12 mouse cellular contexts compared by ENCODE assay signal in genomic region chr17:9845451-9846075, GRCm38 (mm10).
DNase-seq lines count a peak whose midpoint lies in the region; ATAC-seq and TF ChIP-seq lines count a peak whose summit lies in the region.
"Had no signal": no experiment of that assay in that cellular context is flagged by ENCODE, and none has a peak within 500 bp of the region (broad histone marks: within the 10 kb centered on the region; RNA-seq: fewer than 3 reads in every experiment).

No protein-coding gene starts in this region.

- no peak overlapping the region for H3K27ac ChIP-seq in kidney, adult 2 months (ENCODE audit: insufficient read depth, low read depth, low read length)
- H3K27ac ChIP-seq in neural tube, embryonic 15.5 days (replicated peaks): peak overlapping the region; percentile 10; the same call in 1 of the 2 replicates
- H3K27ac ChIP-seq: embryonic facial prominence, embryonic 13.5 days; limb, embryonic 12.5 days had no signal

- H3K4me2 ChIP-seq in neural tube, embryonic 15.5 days: no peak overlapping the region
- H3K4me2 ChIP-seq: embryonic facial prominence, embryonic 13.5 days; limb, embryonic 12.5 days had no signal

- no peaks in the 10 kb centered on the region for H3K4me1 ChIP-seq in kidney, adult 2 months (ENCODE audit: control insufficient read depth, insufficient read depth, low read length)
- H3K4me1 ChIP-seq in neural tube, embryonic 15.5 days: no peaks in the 10 kb centered on the region
- H3K4me1 ChIP-seq: embryonic facial prominence, embryonic 13.5 days; limb, embryonic 12.5 days had no signal

- H3K36me3 ChIP-seq in kidney, adult 2 months (ENCODE audit: control insufficient read depth, insufficient read depth, low read length): no peaks in the 10 kb centered on the region
- no peaks in the 10 kb centered on the region for H3K36me3 ChIP-seq in neural tube, embryonic 15.5 days
- H3K36me3 ChIP-seq: embryonic facial prominence, embryonic 13.5 days; limb, embryonic 12.5 days had no signal

- no peak for DNase-seq in cerebellum, adult 8-10 months
- DNase-seq in kidney, adult 2 months: no peak
- DNase-seq in kidney, adult 11 months: no peak
- no peak for DNase-seq in neural tube, embryonic 10.5 days (ENCODE audit: extremely low spot score, low spot score)
- DNase-seq in adrenal gland, postnatal 4 days (ENCODE audit: low spot score in 2 of 2): no peak
- no peak for DNase-seq in spleen, postnatal 4 days (ENCODE audit: low spot score in 2 of 2)
- DNase-seq: kidney, postnatal 10 days had no signal

- TF ChIP-seq POLR2A in kidney, adult 2 months (IDR thresholded peaks at IDR 0.05; ENCODE audit: low read depth, low read length): no peak

- ATAC-seq in cerebellum, adult (ENCODE audit: insufficient number of reproducible peaks, low FRiP score, low TSS enrichment): 0 out of 2 replicates have a peak, but pooled peaks have one; percentile 3
- no peak for ATAC-seq in neural tube, embryonic 15.5 days (ENCODE audit: low FRiP score)
- ATAC-seq: Patski had no signal

- H3K4me3 ChIP-seq in kidney, adult 2 months (ENCODE audit: insufficient read depth, low read depth, low read length): no peak overlapping the region
- no peak overlapping the region for H3K4me3 ChIP-seq in neural tube, embryonic 15.5 days (replicated peaks)
- H3K4me3 ChIP-seq: embryonic facial prominence, embryonic 13.5 days; limb, embryonic 12.5 days had no signal

- WGBS in kidney, adult 2 months: 61% methylated on average over 4 of the region's 4 CpGs
- 67% methylated on average over 4 of the region's 4 CpGs for WGBS in neural tube, embryonic 15.5 days

- no peaks in the 10 kb centered on the region for H3K27me3 ChIP-seq in kidney, adult 2 months (replicated peaks; ENCODE audit: control insufficient read depth, insufficient read depth, low read length)
- H3K27me3 ChIP-seq in neural tube, embryonic 15.5 days (replicated peaks): no peaks in the 10 kb centered on the region
- H3K27me3 ChIP-seq: embryonic facial prominence, embryonic 13.5 days; limb, embryonic 12.5 days; Patski had no signal

- no peaks in the 10 kb centered on the region for H3K9me3 ChIP-seq in neural tube, embryonic 15.5 days (replicated peaks)
- H3K9me3 ChIP-seq: embryonic facial prominence, embryonic 13.5 days had no signal

- H3K9ac ChIP-seq in neural tube, embryonic 15.5 days (replicated peaks): no peak overlapping the region
- H3K9ac ChIP-seq: embryonic facial prominence, embryonic 13.5 days; limb, embryonic 12.5 days had no signal

- TF ChIP-seq CTCF in kidney, adult 2 months (conservative IDR thresholded peaks at IDR 0.05; ENCODE audit: insufficient read depth, insufficient read length, low read depth, low read length): peak; percentile 26; the same call in 1 of the 2 replicates
